Mouse (Mus musculus): Measurements from ENCODE around the gene Hnrnpll.
A peak's percentile ranks its signal among the peaks of the same experiment; 100 is the strongest.

Hnrnpll gene

GRCm38 (mm10) chr17:80061783-80062619 lies at the start of gene Hnrnpll:
Hnrnpll (minus strand) TSS chr17:80062334.
- peak; percentile 99 for DNase-seq

GRCm38 (mm10) chr17:80105348-80105978 lies 43.3 kb upstream of the Hnrnpll start:
- no peak for DNase-seq

- no peak for DNase-seq
Observed at GRCm38 (mm10) chr17:80099823-80100222, 37.7 kb upstream of the Hnrnpll start.

GRCm38 (mm10) chr17:80097221-80097620 lies 35.1 kb upstream of the Hnrnpll start:
- no peak for DNase-seq

GRCm38 (mm10) chr17:80096720-80097114 lies 34.6 kb upstream of the Hnrnpll start:
- DNase-seq, result no peak

- DNase-seq, result peak; percentile 10
Observed at GRCm38 (mm10) chr17:80096043-80096719, 34.0 kb upstream of the Hnrnpll start.

GRCm38 (mm10) chr17:80095254-80095899 lies 33.2 kb upstream of the Hnrnpll start:
- DNase-seq, result no peak

- DNase-seq, result no peak
Observed at GRCm38 (mm10) chr17:80091879-80092549, 29.9 kb upstream of the Hnrnpll start.

GRCm38 (mm10) chr17:80090551-80090950 lies 28.4 kb upstream of the Hnrnpll start:
- no peak for DNase-seq

GRCm38 (mm10) chr17:80088168-80088567 lies 26.0 kb upstream of the Hnrnpll start:
- no peak for DNase-seq

GRCm38 (mm10) chr17:80086591-80086990 lies 24.5 kb upstream of the Hnrnpll start:
- DNase-seq, result no peak

- DNase-seq, result peak; percentile 3
Observed at GRCm38 (mm10) chr17:80084424-80084823, 22.3 kb upstream of the Hnrnpll start.

GRCm38 (mm10) chr17:80083223-80083622 lies 21.1 kb upstream of the Hnrnpll start:
- no peak for DNase-seq

GRCm38 (mm10) chr17:80078726-80079125 lies 16.6 kb upstream of the Hnrnpll start:
- no peak for DNase-seq

- no peak for DNase-seq
Observed at GRCm38 (mm10) chr17:80067257-80067656, 5.1 kb upstream of the Hnrnpll start.

GRCm38 (mm10) chr17:80063840-80064495 lies 1.8 kb upstream of the Hnrnpll start:
- DNase-seq, result no peak

- DNase-seq, result no peak
Observed at GRCm38 (mm10) chr17:80063386-80063785, 1.3 kb upstream of the Hnrnpll start.

- DNase-seq, result no peak
Observed at GRCm38 (mm10) chr17:80062620-80063010, 481 bp upstream of the Hnrnpll start.

GRCm38 (mm10) chr17:80060828-80061782 lies 1.0 kb downstream of the Hnrnpll start:
- DNase-seq, result peak; percentile 23

- no peak for DNase-seq
Observed at GRCm38 (mm10) chr17:80060151-80060550, 2.0 kb downstream of the Hnrnpll start.

GRCm38 (mm10) chr17:80059731-80060130 lies 2.4 kb downstream of the Hnrnpll start:
- no peak for DNase-seq
